16 mouse cellular contexts compared by ENCODE assay signal in the genomic region with DNA sequence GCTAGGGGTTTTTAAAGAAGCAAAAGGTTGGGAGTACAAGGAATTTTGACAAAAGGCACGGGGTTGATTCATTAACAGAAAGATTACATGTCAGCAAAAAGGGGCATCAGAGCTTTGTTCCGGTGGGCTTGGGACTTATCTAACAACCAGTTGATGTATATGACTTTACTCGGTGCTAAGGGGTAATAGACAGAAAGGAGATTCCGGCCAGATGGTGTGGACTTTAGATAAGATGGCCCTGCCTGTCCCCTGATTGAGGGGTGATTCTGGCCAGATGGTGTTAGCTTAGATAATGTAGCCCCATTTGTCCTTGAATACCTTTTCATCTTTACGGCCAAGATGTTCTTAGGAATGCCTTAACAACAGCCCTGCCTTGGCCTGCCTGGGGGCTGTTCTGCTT. TPM values are rescaled to one million over a fixed set of nuclear protein-coding genes. Genes with fewer than 3 reads are reported as not detected.
"Had no signal": no experiment of that assay in that cellular context is flagged by ENCODE, and none has a peak within 500 bp of the region (broad histone marks: within the 10 kb centered on the region; RNA-seq: fewer than 3 reads in every experiment).

No protein-coding gene starts in this region.

RNA-seq across cellular contexts. Expression of gene 4930467E23Rik, which starts 54.5 kb away (rescaled TPM):
- polyA plus RNA-seq: embryonic facial prominence, embryonic 10.5 days; embryonic facial prominence, embryonic 11.5 days; embryonic facial prominence, embryonic 12.5 days; embryonic facial prominence, embryonic 13.5 days; embryonic facial prominence, embryonic 14.5 days; erythroblast, embryonic 14.5 days; forebrain, embryonic 10.5 days; forebrain, embryonic 11.5 days; forebrain, embryonic 13.5 days; forebrain, embryonic 14.5 days; forebrain, embryonic 15.5 days; forebrain, embryonic 16.5 days; forebrain, postnatal 0 days; gonadal fat pad, adult 2 months; heart, embryonic 10.5 days; heart, embryonic 11.5 days had no signal
